Mouse (Mus musculus) hindbrain, embryonic 16.5 days (tissue): ENCODE measurements around the gene Tle2. TPM values are rescaled to one million over a fixed set of nuclear protein-coding genes. Genes with fewer than 3 reads are reported as not detected.

ENCODE experiments used
- ATAC-seq: fragments of 200-750 bp; cut with Nextera tagmentation; 2 replicates; pipeline ENCODE4 v1.8.0; 2017; ENCODE audit warnings: moderate TSS enrichment, moderate library complexity
- H3K27ac ChIP-seq: fragments of 300-500 bp; sonication (generic); 2 replicates; pipeline ENCODE4 v1.5.1; 2014; ENCODE audit warnings: low read depth, mild to moderate bottlenecking, control low read depth, low read length, moderate library complexity
- H3K27me3 ChIP-seq: fragments of 300-500 bp; sonication (generic); replicated peaks from 2 replicates; pipeline ENCODE4 v1.6.1; 2014; ENCODE audit warnings: low read length; ENCODE audit not compliant: control insufficient read depth, insufficient read depth
- H3K36me3 ChIP-seq: fragments of 300-500 bp; sonication (generic); 2 replicates; pipeline ENCODE4 v1.6.1; 2014; ENCODE audit warnings: mild to moderate bottlenecking, low read length, moderate library complexity, mixed read lengths; ENCODE audit not compliant: control insufficient read depth, insufficient read depth
- H3K4me1 ChIP-seq: fragments of 300-500 bp; sonication (generic); 2 replicates; pipeline ENCODE4 v1.6.1; 2014; ENCODE audit warnings: low read depth, low read length; ENCODE audit not compliant: control insufficient read depth, insufficient read depth
- H3K4me2 ChIP-seq: fragments of 300-500 bp; sonication (generic); 2 replicates; pipeline ENCODE4 v1.6.1; 2014; ENCODE audit warnings: mild to moderate bottlenecking, low read length, control low read depth, moderate library complexity
- H3K4me3 ChIP-seq: fragments of 300-500 bp; sonication (generic); 2 replicates; pipeline ENCODE4 v1.5.1; 2014; ENCODE audit warnings: mild to moderate bottlenecking, low read length, control low read depth, moderate library complexity
- H3K9ac ChIP-seq: fragments of 300-500 bp; sonication (generic); 2 replicates; pipeline ENCODE4 v1.6.1; 2014; ENCODE audit warnings: low read depth, mild to moderate bottlenecking, control low read depth, low read length, moderate library complexity
- H3K9me3 ChIP-seq: fragments of 300-500 bp; sonication (generic); 2 replicates; pipeline ENCODE4 v1.6.1; 2014; ENCODE audit warnings: mild to moderate bottlenecking, low read length, moderate library complexity; ENCODE audit not compliant: control insufficient read depth
- WGBS: fragments of 180-500 bp; shearing (Covaris S2); extraction: QIAGEN DNeasy Blood & Tissue Kit; methylation state at CpG from one replicate; pipeline ENCODE4 v1.1.7; 2014; 5-methylcytosine and 5-hydroxymethylcytosine counted together
- polyA plus RNA-seq: library from polyadenylated mRNA; unstranded; fragments of >200 nt; fragmentation: Nextera tagmentation; extraction: Ambion mirVana; gene quantifications from 2 replicates; pipeline ENCODE4 v1.2.1, GENCODE M21; 2015

Tle2 gene
- polyA plus RNA-seq, 1 experiment from 2014 or later, result 40.9 TPM

DNA sequence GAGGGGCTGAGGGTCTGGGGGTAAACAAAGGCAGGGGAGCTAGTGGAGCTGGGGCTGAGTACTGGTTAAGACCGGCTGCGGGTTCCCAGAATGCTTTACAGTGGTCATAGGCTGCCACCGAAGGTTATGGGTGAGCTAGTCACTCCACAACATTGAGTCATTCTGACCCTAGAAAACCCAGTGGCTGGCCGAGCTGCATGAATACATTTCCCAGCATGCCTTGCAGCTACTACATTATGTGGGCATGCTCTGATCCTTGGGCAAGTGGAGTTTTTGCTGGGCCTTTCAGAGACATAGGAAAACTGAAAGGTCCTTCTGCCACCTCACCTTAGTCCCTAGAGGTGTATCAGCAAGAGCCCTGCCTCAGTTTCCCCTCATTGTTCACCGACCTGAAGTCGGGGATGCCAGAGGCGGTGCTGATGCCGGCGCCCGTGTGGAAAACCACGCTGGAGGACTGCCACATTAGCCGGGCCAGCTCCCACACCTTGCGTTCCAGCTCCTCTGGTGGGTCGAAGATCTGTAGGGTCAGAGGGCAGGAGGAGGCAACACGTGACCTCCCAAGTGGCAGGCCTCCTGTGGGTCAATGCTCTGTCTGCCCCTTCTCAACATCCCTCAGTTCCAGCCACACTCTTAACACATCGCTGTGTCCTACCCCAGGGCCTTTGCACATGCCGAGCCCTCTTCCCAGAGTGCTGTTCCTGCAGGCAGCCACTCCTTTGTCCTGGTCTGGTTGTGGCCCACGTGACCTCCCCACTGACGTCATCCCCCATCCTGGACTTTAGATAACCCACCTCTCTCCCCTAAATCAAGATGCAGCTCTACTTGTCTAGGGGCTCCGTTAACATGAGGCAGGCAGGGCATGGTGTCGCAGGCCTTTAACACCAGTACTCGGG lies 52.0 kb downstream of the Tle2 start:
- 92% methylated on average over 22 of the region's 22 CpGs for WGBS
- 0 out of 2 replicates have a peak, but pooled peaks have one; percentile 3 for ATAC-seq

DNA sequence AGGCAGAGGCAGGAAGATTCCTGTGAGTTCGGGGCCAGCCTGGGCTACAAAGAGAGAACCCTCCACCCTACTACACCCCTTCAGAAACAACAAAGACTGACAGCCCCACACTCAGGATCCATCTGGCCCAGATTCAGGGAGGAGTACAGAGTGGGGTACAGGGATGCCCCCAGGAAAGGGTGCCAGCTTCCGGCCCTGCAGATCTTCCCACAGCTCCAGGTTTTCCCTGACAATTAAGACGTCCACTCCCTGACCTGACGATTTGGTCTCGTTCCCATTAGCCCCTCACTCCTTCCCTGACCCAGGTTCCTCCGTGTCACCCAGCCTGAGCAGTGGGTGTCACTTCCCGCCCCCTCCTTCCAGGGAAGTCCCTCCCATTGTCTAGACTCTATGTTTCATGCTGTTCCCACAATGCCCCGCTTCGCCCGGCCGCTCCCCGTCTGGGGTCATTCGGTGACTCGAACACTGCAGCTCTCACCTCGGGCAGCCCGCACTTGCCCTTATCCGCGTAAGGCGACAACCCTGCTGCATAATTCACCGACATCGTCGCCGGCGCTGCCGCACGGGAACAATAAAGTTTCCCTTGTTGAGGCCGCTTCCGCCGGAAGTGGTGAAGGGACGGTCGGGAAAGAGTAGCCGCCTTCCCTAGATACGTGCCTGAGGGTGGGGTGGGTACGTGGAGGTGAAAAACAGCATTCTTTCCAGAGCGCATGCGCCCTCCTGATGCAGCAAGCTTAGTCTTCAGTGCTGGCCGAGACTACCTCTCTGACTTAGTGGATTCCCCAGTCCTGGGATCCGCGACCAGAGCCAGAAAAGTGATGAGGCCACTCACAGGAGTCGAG lies 52.9 kb downstream of the Tle2 start, which contains the start of gene Sirt6:
Gene Sirt6, minus strand, starts transcription at position 804 of the 842 bp plus-strand sequence.
- H3K9ac ChIP-seq, result peak within 1 kb of the TSS; percentile 87
- no peaks in the 10 kb centered on the region for H3K9me3 ChIP-seq
- peaks cover 16% of the 10 kb centered on the region for H3K4me1 ChIP-seq
- peak within 1 kb of the TSS; percentile 93 for H3K4me2 ChIP-seq
- H3K27me3 ChIP-seq, result peaks cover 4% of the 10 kb centered on the region; the same call in 1 of the 2 replicates
- ATAC-seq, result peak; percentile 90
- WGBS, result 5% methylated on average over 40 of the region's 40 CpGs
- peak within 1 kb of the TSS; percentile 84 for H3K4me3 ChIP-seq
- peak within 1 kb of the TSS; percentile 87 for H3K27ac ChIP-seq
- H3K36me3 ChIP-seq, result peaks cover 11% of the 10 kb centered on the region

More for the DNA sequence above, 52.0 kb downstream of the Tle2 start:
- peak overlapping the region; percentile 84 for H3K4me3 ChIP-seq
- no peak overlapping the region for H3K27ac ChIP-seq
- no peaks in the 10 kb centered on the region for H3K9me3 ChIP-seq
- peaks cover 14% of the 10 kb centered on the region for H3K36me3 ChIP-seq
- H3K4me2 ChIP-seq, result peak overlapping the region; percentile 93
- H3K9ac ChIP-seq, result peak overlapping the region; percentile 87
- H3K27me3 ChIP-seq, result peaks cover 4% of the 10 kb centered on the region; the same call in 1 of the 2 replicates
- peaks cover 16% of the 10 kb centered on the region for H3K4me1 ChIP-seq

DNA sequence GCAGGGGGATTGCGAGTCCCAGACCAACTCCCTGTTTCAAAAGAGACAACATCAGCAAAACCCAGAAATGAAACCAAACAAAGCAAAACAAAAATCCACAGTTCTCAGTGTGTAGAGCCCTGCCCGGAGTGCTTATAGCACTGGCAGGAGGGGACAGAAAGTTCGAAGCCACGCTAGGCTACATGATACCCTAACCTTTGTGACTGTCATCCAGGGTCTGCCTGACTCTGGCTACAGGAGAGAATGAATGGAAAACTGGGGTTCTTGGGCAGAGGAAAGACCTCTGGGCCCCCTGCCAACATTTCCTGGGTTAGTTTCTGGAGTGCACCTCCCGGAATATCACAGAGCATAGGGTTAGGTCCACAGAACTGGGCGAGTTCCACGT lies 53.5 kb downstream of the Tle2 start:
- WGBS, result 61% methylated on average over 7 of the region's 7 CpGs
- Histone ChIP-seq H3K4me2 (peak overlapping the region; percentile 93), H3K27me3 (peaks cover 4% of the 10 kb centered on the region; the same call in 1 of the 2 replicates), H3K9me3 (no peaks in the 10 kb centered on the region), H3K27ac (peak overlapping the region; percentile 87), H3K4me1 (peaks cover 16% of the 10 kb centered on the region), H3K4me3 (peak overlapping the region; percentile 84), H3K36me3 (peaks cover 6% of the 10 kb centered on the region), H3K9ac (peak overlapping the region; percentile 87)
- peak; percentile 35 for ATAC-seq

DNA sequence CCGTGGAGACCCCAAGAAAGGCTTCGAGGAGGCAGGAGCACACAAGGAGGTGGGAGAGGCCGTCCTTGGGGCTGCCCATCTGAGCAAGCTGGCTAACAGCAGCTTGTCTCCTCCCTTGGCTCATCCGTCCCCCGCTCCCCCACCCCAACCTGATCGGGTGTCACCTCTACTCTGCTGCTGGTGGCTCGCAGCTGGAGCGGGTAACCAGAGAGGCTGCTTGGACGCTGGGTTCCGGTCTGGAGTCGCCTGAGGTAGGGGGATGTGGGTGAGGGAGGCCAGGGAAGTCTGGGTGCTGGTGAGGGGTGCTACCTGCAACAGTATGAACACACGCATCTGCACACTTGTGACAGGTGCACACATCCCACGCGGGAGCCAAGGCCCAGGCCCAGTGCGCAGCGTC lies 54.0 kb downstream of the Tle2 start, which contains the start of gene Ankrd24:
Gene Ankrd24, plus strand, starts transcription at position 151 of the 400 bp plus-strand sequence.
- H3K4me1 ChIP-seq, result peaks cover 19% of the 10 kb centered on the region
- peak within 1 kb of the TSS; percentile 84 for H3K4me3 ChIP-seq
- H3K27me3 ChIP-seq, result peaks cover 4% of the 10 kb centered on the region; the same call in 1 of the 2 replicates
- peaks cover 6% of the 10 kb centered on the region for H3K36me3 ChIP-seq
- peak within 1 kb of the TSS; percentile 87 for H3K27ac ChIP-seq
- H3K9me3 ChIP-seq, result no peaks in the 10 kb centered on the region
- H3K9ac ChIP-seq, result peak within 1 kb of the TSS; percentile 87
- ATAC-seq, result no peak
- H3K4me2 ChIP-seq, result peak within 1 kb of the TSS; percentile 93
- WGBS, result 80% methylated on average over 16 of the region's 16 CpGs

DNA sequence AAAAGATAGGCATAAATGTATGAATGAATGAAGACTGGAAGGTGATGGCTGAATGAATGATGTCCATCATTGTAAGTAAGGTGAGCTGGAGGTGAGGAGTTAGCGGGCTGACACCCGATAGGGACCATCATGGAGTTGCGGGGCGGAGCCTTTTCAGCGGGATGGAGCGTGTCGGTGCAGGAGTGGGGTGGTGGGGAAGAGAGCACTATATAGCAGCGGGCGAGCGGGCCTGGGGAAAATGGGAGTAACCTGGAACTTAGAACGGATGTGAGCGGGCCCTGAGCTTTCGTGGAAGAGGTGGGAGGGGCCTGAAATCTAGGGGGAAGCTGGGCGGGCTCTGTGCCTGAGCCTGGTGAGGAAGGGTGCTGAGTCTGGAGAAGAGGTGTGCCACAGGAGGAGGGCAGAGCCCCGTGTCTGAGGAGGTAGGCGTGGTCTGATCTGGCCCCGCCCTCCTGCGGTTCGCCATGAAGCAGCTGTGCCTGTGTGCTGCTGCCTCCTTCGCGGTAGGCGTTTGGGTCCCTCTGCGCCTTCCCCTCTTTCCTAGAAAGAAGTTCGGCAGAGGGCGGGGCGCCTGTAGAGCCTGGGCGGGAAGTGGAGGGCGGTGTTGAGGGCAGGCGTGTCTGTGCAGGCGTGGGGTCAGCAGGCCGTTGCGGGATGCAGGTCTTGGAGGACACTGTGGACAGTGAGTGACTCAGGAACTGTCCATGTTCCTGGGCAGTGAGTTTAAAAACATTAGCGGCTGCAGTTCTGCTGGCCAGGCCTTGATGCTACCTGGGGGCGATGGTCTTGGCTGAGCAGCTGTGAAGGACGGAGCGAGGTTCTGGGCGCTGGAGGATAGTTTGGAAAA lies 59.1 kb downstream of the Tle2 start:
- Histone ChIP-seq H3K4me2 (peak overlapping the region; percentile 63), H3K27ac (peak overlapping the region; percentile 72), H3K4me3 (peak overlapping the region; percentile 57), H3K36me3 (no peaks in the 10 kb centered on the region), H3K27me3 (peaks cover 4% of the 10 kb centered on the region; the same call in 1 of the 2 replicates), H3K4me1 (peaks cover 3% of the 10 kb centered on the region), H3K9me3 (no peaks in the 10 kb centered on the region), H3K9ac (peak overlapping the region; percentile 78)
- WGBS, result 3% methylated on average over 37 of the region's 37 CpGs
- ATAC-seq, result peak; percentile 90

DNA sequence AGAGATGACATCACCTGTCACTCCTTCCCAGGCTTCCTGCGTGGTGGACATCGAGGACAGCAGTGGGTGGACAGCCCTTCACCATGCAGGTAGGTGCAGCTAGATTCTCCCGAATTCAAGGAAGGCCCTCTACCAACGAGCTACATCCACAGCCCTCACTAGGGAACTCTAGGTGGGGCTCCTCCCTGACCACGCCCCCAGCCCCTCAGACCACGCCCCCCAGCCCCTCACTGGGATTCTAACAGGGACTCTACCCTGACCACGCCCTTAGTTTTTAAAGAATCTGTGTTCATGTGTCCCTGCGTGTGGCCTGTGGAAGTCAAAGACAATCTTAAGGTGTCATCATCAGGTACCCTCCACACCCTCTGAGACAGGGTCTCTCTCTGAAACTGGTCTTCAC lies 62.0 kb downstream of the Tle2 start:
- Histone ChIP-seq H3K27ac (no peak overlapping the region), H3K4me1 (peaks cover 9% of the 10 kb centered on the region), H3K4me3 (no peak overlapping the region), H3K9me3 (no peaks in the 10 kb centered on the region), H3K4me2 (no peak overlapping the region), H3K9ac (no peak overlapping the region), H3K27me3 (no peaks in the 10 kb centered on the region), H3K36me3 (no peaks in the 10 kb centered on the region)
- no peak for ATAC-seq
- WGBS, result 22% methylated on average over 8 of the region's 8 CpGs

DNA sequence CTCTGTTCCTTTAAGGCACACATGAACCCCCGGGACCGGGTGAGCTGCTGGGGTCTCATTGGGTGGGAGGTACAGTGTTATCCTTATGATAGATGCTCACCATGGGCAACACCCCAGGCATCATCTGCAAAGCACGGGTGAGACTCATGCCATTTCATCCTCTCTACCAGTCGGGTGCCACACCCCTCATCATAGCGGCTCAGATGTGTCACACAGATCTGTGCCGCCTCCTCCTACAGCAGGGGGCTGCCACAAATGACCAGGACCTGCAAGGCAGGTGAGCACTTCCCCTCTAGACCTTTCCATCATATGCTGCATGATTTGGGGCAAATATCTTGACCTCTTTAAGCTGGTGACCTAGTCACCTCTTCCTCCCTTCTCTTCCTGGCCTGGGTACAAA lies 63.7 kb downstream of the Tle2 start:
- no peak for ATAC-seq
- Histone ChIP-seq H3K4me2 (no peak overlapping the region), H3K27me3 (no peaks in the 10 kb centered on the region), H3K36me3 (no peaks in the 10 kb centered on the region), H3K9me3 (no peaks in the 10 kb centered on the region), H3K4me1 (peaks cover 24% of the 10 kb centered on the region), H3K9ac (no peak overlapping the region), H3K27ac (no peak overlapping the region), H3K4me3 (no peak overlapping the region)
- 81% methylated on average over 6 of the region's 6 CpGs for WGBS
